Mouse (Mus musculus): Measurements from ENCODE around the gene Rasgrp4. TPM values are rescaled to one million over a fixed set of nuclear protein-coding genes. Genes with fewer than 3 reads are reported as not detected.
A peak's percentile ranks its signal among the peaks of the same experiment; 100 is the strongest.
"Not testable (repeated sequence)": the region's sequence is repeated elsewhere in the genome, so short reads cannot be mapped to it uniquely, and the experiment has no call there.

The Rasgrp4 gene
- polyA plus RNA-seq, 1 experiment from 2014 or later: 0.69 TPM

DNA sequence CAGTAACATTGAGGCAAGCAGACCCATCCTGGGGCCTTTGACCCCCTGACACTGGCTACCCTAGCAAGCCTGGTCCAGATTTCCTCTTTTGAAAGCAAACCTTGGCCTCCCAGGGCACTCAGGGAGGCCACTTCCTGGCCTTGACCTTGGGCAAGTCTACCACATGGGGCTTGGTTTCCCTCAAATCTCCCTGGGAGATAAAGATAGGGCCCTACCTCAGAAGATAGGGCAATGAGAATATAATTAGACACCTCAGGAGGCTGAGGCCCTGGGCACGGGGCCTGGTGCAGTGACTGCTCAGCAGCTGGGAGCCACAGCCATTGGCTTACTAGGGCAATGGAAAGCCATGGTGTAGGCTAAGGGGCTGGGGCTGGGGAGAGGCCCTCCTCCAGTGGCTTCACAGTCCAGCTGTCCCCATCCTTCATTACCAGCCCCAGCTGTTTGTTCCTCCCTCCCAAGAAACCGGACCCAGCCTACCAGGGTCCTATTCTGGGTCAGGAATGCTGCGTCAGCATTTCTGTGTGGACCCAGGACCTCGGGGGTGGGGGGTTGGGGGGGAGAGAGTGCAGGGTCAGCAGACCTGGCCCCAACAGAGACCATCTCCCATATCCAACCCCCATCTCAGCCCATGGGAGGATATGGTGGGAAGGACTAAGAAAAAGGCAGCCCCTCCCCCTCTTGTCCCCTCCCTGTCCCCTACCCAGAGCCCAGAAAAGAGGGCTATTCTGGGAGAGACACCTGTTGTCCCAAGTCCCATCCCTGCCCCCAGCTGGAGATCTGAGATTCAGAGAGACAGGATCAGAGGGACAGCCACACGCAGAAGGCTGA lies 10.9 kb upstream of the Rasgrp4 start:
- peak; percentile 85 for ATAC-seq (ENCODE audit: low FRiP score, low read depth)
- H3K9me3 ChIP-seq: no peaks in the 10 kb centered on the region
- H3K27me3 ChIP-seq: no peaks in the 10 kb centered on the region
- H3K4me3 ChIP-seq: peak overlapping the region; percentile 51
- H3K4me1 ChIP-seq: peaks cover 11% of the 10 kb centered on the region
- 40% methylated on average over 5 of the region's 5 CpGs for WGBS
- H3K36me3 ChIP-seq: no peaks in the 10 kb centered on the region
- H3K4me2 ChIP-seq (replicated peaks): peak overlapping the region; percentile 86
- no peak overlapping the region for H3K27ac ChIP-seq
- no peak overlapping the region for H3K9ac ChIP-seq

DNA sequence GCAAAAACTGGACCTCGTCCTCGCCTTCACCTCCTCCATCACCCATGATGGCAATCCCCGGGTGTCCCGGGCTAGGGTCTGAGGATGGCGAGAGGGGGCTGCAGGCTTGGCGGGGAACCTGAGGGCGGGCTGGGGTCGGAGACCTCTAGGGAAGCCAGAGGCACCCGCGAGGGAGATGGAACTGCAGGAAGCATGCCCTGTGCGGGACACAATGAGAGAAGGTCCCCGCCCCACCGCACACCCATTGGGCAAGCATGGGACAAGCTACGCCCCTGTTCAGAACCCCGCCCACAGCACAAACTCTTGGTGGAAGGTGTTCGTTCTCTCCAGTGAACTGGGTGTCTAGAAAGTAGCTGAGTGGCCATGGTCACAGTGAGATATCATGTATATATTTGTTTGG lies 9.7 kb upstream of the Rasgrp4 start, which contains the start of gene Ryr1:
Gene Ryr1, minus strand, starts transcription at position 210 of the 400 bp plus-strand sequence.
- under 1% methylated on average over 16 of the region's 16 CpGs for WGBS
- peak within 1 kb of the TSS; percentile 70 for H3K9ac ChIP-seq
- H3K4me3 ChIP-seq: peak within 1 kb of the TSS; percentile 51
- H3K36me3 ChIP-seq: no peaks in the 10 kb centered on the region
- peaks cover 11% of the 10 kb centered on the region for H3K4me1 ChIP-seq
- peak; percentile 72 for ATAC-seq (ENCODE audit: low FRiP score, low read depth)
- no peaks in the 10 kb centered on the region for H3K9me3 ChIP-seq
- H3K27ac ChIP-seq: no peak within 1 kb of the TSS
- peak within 1 kb of the TSS; percentile 86 for H3K4me2 ChIP-seq (replicated peaks)
- no peaks in the 10 kb centered on the region for H3K27me3 ChIP-seq

DNA sequence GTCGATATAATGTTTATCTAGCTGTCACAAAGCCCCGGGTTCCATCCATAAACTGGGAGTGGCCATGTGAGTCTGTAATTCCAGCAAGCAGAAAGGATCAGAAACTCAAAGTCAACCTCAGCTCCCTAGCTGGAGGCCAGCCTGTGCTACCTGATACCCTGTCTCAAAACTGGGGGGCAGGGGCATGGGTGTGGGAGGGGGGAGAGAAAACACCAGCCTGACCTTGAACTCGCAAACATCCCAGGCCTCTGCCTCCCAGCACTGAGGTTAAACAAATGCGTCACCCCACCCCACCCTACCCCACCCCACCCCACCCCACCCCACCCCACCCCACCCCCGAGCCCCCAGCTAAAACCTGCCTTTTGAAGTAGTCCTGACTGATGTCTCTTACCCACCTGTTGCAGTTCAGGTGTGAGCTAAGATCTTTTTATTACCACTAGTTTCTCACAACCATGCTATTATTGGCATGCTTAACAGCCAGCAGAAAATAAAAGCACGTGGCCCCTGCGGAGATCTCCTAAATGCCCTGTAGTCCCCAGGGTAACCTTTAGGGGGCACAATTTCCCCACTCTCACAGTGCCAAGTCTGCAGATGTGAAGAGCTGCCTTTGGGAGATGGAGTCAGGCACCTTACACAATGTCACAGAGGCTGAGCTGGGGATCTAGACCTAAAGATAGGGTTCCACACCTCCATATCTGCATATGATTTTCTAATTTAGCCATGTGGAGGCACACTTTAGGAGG lies 8.3 kb upstream of the Rasgrp4 start:
- Histone ChIP-seq H3K4me1 (peaks cover 11% of the 10 kb centered on the region), H3K9me3 (no peaks in the 10 kb centered on the region), H3K36me3 (no peaks in the 10 kb centered on the region), H3K4me2 (replicated peaks) (no peak overlapping the region), H3K27ac (no peak overlapping the region), H3K9ac (no peak overlapping the region), H3K4me3 (no peak overlapping the region), H3K27me3 (peaks cover 3% of the 10 kb centered on the region; the same call in 1 of the 2 replicates)
- WGBS: 16% methylated on average over 6 of the region's 7 CpGs
- ATAC-seq (ENCODE audit: low FRiP score, low read depth): no peak

DNA sequence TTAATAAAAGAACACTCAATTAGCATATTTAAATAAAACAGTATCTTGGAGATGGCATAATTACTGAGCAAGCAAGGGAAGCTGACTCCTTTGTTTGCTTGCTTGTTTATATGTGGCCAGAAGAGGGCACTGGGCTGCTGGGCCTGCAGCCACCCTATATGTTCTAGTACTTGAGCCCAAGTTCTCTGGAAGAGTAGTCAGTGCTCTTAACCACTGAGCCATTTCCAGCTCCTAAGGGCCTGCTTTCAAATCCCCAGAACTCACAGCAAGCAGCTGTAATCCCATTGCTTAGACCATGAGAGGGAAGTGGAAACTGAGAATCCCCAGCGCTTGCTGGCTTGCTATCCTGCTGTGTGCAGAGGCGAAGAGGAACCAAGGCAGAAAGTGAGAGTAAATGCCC lies 5.9 kb upstream of the Rasgrp4 start:
- no peaks in the 10 kb centered on the region for H3K9me3 ChIP-seq
- no peak overlapping the region for H3K9ac ChIP-seq
- no peak for ATAC-seq (ENCODE audit: low FRiP score, low read depth)
- no peaks in the 10 kb centered on the region for H3K36me3 ChIP-seq
- H3K27ac ChIP-seq: no peak overlapping the region
- no peak overlapping the region for H3K4me2 ChIP-seq (replicated peaks)
- no peak overlapping the region for H3K4me3 ChIP-seq
- peaks cover 3% of the 10 kb centered on the region; the same call in 1 of the 2 replicates for H3K27me3 ChIP-seq
- H3K4me1 ChIP-seq: peaks cover 9% of the 10 kb centered on the region
- 59% methylated on average over 2 of the region's 2 CpGs for WGBS

DNA sequence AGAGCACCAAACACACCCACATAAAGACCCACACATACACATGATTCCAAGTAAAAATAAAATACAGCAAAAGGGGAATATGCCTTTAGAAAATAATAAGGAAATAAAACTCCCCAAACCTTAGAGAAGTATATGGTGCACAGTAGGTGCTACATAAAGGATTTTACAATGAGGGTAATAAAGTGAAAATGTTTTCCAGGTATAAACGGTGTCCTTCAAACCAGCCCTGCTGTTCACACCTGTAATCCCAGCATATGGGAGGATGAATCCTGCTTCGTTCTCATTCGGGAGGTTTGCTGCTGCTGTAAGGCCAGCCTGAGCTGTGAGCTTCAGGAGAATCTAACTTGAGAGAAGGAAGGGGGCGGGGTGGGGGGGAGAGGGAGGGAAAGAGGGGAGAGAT lies 421 bp upstream of the Rasgrp4 start:
- peak overlapping the region; percentile 39; the same call in 1 of the 2 replicates for H3K9ac ChIP-seq
- ATAC-seq (ENCODE audit: low FRiP score, low read depth): no peak

DNA sequence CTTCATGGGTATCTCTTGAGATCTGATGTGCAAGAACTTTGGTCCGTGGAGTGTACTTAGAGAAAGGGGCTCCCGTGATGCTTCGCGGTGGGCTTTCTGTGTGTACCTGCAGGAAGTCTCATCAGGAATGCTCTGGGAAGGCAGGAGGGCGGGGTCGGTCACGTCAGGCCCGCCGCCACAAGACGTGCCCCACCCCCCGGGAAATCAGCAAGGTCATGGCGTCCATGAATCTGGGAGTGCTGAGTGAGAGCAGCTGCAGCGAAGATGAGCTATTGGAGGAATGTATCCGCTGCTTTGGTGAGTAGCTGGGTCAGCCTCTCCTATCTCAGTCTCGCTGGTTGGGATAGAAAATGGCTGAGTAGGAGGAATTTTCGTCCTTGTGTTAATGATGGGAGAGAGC lies 2.8 kb downstream of the Rasgrp4 start:
- ATAC-seq (ENCODE audit: low FRiP score, low read depth): no peak
- peaks cover 12% of the 10 kb centered on the region for H3K4me1 ChIP-seq
- H3K27ac ChIP-seq: no peak overlapping the region
- H3K27me3 ChIP-seq: peaks cover 7% of the 10 kb centered on the region
- H3K9me3 ChIP-seq: no peaks in the 10 kb centered on the region
- WGBS: 55% methylated on average over 16 of the region's 16 CpGs
- H3K36me3 ChIP-seq: no peaks in the 10 kb centered on the region
- H3K9ac ChIP-seq: no peak overlapping the region
- no peak overlapping the region for H3K4me3 ChIP-seq
- H3K4me2 ChIP-seq (replicated peaks): no peak overlapping the region

More for the DNA sequence above, 421 bp upstream of the Rasgrp4 start:
- Histone ChIP-seq H3K4me2 (replicated peaks) (peak overlapping the region; percentile 62), H3K27ac (no peak overlapping the region), H3K9me3 (no peaks in the 10 kb centered on the region), H3K4me3 (peak overlapping the region; percentile 34), H3K4me1 (peaks cover 12% of the 10 kb centered on the region), H3K36me3 (no peaks in the 10 kb centered on the region), H3K27me3 (peaks cover 10% of the 10 kb centered on the region)
- WGBS: 5% methylated on average over 4 of the region's 4 CpGs

DNA sequence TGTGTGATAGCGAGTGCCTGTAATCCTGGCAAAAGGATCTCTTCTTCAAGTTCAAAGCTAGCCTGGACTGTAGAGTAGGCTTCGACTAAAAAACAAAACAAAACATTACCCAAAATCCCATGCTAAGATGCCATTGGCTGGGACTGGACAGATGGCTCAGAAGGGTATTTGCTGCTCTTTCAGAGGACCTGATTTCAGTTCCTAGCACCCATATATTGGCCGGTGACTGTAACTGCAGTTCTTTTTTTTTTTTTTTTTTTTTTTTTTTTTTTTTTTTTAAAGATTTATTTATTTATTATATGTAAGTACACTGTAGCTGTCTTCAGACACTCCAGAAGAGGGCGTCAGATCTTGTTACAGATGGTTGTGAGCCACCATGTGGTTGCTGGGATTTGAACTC lies 4.6 kb downstream of the Rasgrp4 start:
- 88% methylated on average over 3 of the region's 4 CpGs for WGBS
- not testable (repeated sequence) for H3K9me3 ChIP-seq; H3K27me3 ChIP-seq; H3K36me3 ChIP-seq; H3K4me3 ChIP-seq; H3K9ac ChIP-seq; ATAC-seq (ENCODE audit: low FRiP score, low read depth); H3K4me2 ChIP-seq (replicated peaks); H3K27ac ChIP-seq
- H3K4me1 ChIP-seq: peaks cover 11% of the 10 kb centered on the region

DNA sequence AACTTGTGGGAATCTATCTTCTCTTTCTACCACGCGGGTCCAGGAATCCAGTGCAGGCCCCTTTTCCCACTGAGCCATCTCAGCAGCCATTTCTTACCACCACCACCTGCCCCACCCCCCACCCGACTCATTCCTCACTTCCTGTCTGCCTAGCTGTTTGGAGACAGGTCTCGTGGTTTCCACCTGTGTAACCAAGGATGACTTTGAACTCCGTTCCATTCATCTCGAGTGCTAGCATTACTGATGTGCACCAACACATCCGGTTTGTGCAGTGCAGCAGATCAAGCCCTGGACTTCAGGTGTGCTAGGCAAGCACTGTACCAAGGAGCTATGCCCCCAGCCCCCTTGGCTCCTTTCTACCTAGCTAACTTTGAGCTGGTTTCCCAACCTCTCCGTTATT lies 6.8 kb downstream of the Rasgrp4 start:
- H3K27ac ChIP-seq: no peak overlapping the region
- ATAC-seq (ENCODE audit: low FRiP score, low read depth): no peak
- no peak overlapping the region for H3K4me2 ChIP-seq (replicated peaks)
- H3K9me3 ChIP-seq: no peaks in the 10 kb centered on the region
- H3K36me3 ChIP-seq: no peaks in the 10 kb centered on the region
- H3K9ac ChIP-seq: no peak overlapping the region
- WGBS: 79% methylated on average over 8 of the region's 8 CpGs
- H3K4me3 ChIP-seq: no peak overlapping the region
- no peaks in the 10 kb centered on the region for H3K27me3 ChIP-seq
- no peaks in the 10 kb centered on the region for H3K4me1 ChIP-seq

DNA sequence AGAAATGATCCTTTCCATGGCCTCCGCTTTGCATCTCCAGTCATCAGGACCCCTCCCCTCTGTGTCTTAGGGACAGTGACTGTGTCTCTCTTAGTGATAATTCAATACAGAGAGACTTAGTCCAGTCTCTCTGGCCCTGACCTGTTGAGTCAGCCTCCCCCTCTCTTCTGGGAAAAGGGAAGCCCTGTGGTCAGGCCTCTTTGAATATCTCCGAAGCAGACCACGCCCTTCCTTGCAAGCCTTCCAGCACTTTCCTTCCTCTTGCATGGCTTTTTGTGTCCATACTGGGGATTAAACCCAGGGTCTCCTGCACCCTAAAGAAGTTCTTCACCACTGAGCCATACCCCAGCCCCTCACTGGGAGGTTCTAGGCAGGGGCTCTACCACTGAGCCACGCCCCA lies 9.4 kb downstream of the Rasgrp4 start:
- no peak for ATAC-seq (ENCODE audit: low FRiP score, low read depth)
- no peak overlapping the region for H3K4me2 ChIP-seq (replicated peaks)
- WGBS: 87% methylated on average over 4 of the region's 4 CpGs

DNA sequence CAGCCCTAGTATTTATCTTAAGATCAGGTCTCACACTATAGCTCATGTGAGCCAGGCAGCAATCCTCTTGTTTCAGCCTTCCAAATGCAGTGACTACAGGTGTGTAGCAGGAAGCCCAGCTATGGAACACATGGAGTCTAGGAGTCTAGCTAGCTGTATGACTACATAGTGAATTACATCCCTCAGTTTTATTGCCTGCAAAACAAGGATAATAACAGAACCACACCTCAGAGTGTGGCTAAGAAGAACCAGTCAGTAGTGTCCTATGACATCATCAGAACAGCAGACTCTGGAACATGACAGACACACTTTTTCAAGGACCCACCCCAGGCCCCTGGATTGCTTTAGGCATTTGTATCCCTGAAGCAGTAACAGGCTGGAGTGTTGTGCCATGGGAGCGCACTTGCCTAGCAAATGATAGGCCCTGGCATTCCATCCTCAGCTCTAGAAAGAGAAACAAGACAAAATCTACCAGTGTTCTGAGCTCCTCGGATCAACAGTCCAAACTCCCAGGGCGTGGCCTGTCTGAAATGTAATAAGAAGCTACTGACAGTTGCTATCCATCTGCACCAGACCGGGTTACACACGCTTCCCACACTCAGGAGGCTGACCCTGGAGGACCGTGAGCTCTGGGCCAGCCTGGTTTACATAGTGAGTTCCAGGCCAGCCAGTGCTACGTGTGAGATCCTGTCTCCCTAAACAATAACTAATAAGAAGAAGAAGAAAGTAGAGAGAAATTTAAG lies 12.1 kb downstream of the Rasgrp4 start:
- ATAC-seq (ENCODE audit: low FRiP score, low read depth): no peak
- H3K9me3 ChIP-seq: no peaks in the 10 kb centered on the region
- no peak overlapping the region for H3K4me2 ChIP-seq (replicated peaks)
- H3K9ac ChIP-seq: no peak overlapping the region
- H3K4me3 ChIP-seq: no peak overlapping the region
- H3K4me1 ChIP-seq: no peaks in the 10 kb centered on the region
- no peaks in the 10 kb centered on the region for H3K36me3 ChIP-seq
- WGBS: 87% methylated on average over 7 of the region's 7 CpGs
- no peak overlapping the region for H3K27ac ChIP-seq
- H3K27me3 ChIP-seq: no peaks in the 10 kb centered on the region

More for the DNA sequence above, 9.4 kb downstream of the Rasgrp4 start:
- Histone ChIP-seq H3K4me3 (no peak overlapping the region), H3K9me3 (no peaks in the 10 kb centered on the region), H3K36me3 (no peaks in the 10 kb centered on the region), H3K4me1 (no peaks in the 10 kb centered on the region), H3K27me3 (no peaks in the 10 kb centered on the region), H3K27ac (no peak overlapping the region), H3K9ac (no peak overlapping the region)

DNA sequence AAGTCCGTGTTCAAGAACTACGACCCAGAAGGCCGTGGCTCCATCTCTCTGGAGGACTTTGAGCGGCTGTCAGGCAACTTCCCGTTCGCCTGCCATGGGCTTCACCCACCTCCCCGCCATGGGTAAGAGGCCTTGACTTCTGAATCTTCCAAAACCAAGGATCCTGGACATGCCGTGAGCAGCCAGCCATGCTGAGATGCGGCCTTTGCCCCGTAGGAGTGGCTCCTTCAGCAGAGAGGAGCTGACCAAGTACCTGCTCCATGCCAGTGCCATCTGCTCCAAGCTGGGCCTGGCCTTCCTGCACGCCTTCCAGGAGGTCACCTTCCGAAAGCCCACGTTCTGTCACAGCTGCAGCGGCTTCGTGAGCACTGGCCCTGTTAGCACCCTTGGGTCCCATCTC lies 14.1 kb downstream of the Rasgrp4 start:
- 91% methylated on average over 15 of the region's 15 CpGs for WGBS
- no peaks in the 10 kb centered on the region for H3K9me3 ChIP-seq
- no peak overlapping the region for H3K9ac ChIP-seq
- no peak overlapping the region for H3K27ac ChIP-seq
- H3K4me2 ChIP-seq (replicated peaks): no peak overlapping the region
- no peak overlapping the region for H3K4me3 ChIP-seq
- H3K36me3 ChIP-seq: no peaks in the 10 kb centered on the region
- H3K27me3 ChIP-seq: no peaks in the 10 kb centered on the region
- no peaks in the 10 kb centered on the region for H3K4me1 ChIP-seq
- ATAC-seq (ENCODE audit: low FRiP score, low read depth): no peak

DNA sequence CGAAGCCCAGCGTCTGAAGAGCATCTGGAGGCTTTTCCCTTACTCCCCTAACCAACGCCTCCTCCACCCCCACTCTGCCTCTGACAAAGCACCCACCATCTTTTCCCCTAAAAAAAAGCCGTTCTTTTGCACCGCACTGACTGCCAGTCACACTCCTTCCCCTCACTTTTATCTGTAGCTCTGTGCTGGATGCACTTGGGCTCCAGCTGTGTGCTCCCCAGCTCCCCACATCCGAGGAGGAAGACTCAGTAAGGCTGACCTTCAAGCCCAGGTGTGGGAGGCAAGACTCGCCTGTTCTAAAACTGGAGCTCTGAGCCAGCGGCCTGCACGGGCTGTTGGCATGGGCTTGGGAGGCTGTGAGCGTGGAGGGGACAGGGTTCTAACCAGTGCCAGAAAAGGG lies 16.8 kb downstream of the Rasgrp4 start:
- no peak overlapping the region for H3K27ac ChIP-seq
- no peaks in the 10 kb centered on the region for H3K27me3 ChIP-seq
- WGBS: 63% methylated on average over 10 of the region's 10 CpGs
- 0 out of 2 replicates have a peak overlapping the region, but pooled peaks have one; percentile 31 for H3K9ac ChIP-seq
- no peak overlapping the region for H3K4me2 ChIP-seq (replicated peaks)
- H3K9me3 ChIP-seq: no peaks in the 10 kb centered on the region
- no peak overlapping the region for H3K4me3 ChIP-seq
- H3K4me1 ChIP-seq: 0 out of 2 replicates have a peak, but pooled peaks cover 4% of the 10 kb centered on the region
- peaks cover 4% of the 10 kb centered on the region for H3K36me3 ChIP-seq
- ATAC-seq (ENCODE audit: low FRiP score, low read depth): no peak
